Mouse (Mus musculus) midbrain, embryonic 14.5 days (tissue): ENCODE results near the gene Gtf2f1. TPM values are rescaled to one million over a fixed set of nuclear protein-coding genes. Genes with fewer than 3 reads are reported as not detected.

Experiments
- ATAC-seq: fragments of 200-750 bp; cut with Nextera tagmentation; 2 replicates; pipeline ENCODE4 v1.8.0; 2017; ENCODE audit warnings: moderate number of reproducible peaks, moderate library complexity; ENCODE audit not compliant: low FRiP score, low TSS enrichment
- DNase-seq: peaks from one replicate; pipeline ENCODE4 v3.0.0-alpha.2; 2015
- H3K27ac ChIP-seq: fragments of 300-500 bp; sonication (generic); replicated peaks from 2 replicates; pipeline ENCODE4 v1.5.1; 2014; ENCODE audit warnings: mild to moderate bottlenecking, low read depth, low read length, moderate library complexity
- H3K27me3 ChIP-seq: fragments of 300-500 bp; sonication (generic); 2 replicates; pipeline ENCODE4 v1.6.1; 2014; ENCODE audit warnings: low read length, control low read depth, mixed read lengths; ENCODE audit not compliant: control insufficient read depth, insufficient read depth
- H3K36me3 ChIP-seq: fragments of 300-500 bp; sonication (generic); 2 replicates; pipeline ENCODE4 v1.6.1; 2014; ENCODE audit warnings: low read length, control low read depth; ENCODE audit not compliant: control insufficient read depth, insufficient read depth
- H3K4me1 ChIP-seq: fragments of 300-500 bp; sonication (generic); 2 replicates; pipeline ENCODE4 v1.6.1; 2014; ENCODE audit warnings: mild to moderate bottlenecking, antibody characterized with exemption, low read length, control low read depth; ENCODE audit not compliant: control insufficient read depth, insufficient read depth
- H3K4me2 ChIP-seq: fragments of 300-500 bp; sonication (generic); 2 replicates; pipeline ENCODE4 v1.6.1; 2014; ENCODE audit warnings: mild to moderate bottlenecking, low read length, moderate library complexity
- H3K4me3 ChIP-seq: fragments of 300-500 bp; sonication (generic); replicated peaks from 2 replicates; pipeline ENCODE4 v1.5.1; 2014; ENCODE audit warnings: low read depth, low read length
- H3K9ac ChIP-seq: fragments of 300-500 bp; sonication (generic); replicated peaks from 2 replicates; pipeline ENCODE4 v1.6.1; 2014; ENCODE audit warnings: mild to moderate bottlenecking, low read length, moderate library complexity
- H3K9me3 ChIP-seq: fragments of 300-500 bp; sonication (generic); 2 replicates; pipeline ENCODE4 v1.6.1; 2016; ENCODE audit warnings: low read length, control low read depth, mixed read lengths; ENCODE audit not compliant: control insufficient read depth
- WGBS: fragments of 180-500 bp; shearing (Covaris S2); extraction: QIAGEN DNeasy Blood & Tissue Kit; methylation state at CpG from one replicate; pipeline ENCODE4 v1.1.7; 2014; 5-methylcytosine and 5-hydroxymethylcytosine counted together
- polyA plus RNA-seq: library from polyadenylated mRNA; unstranded; fragments of >200 nt; fragmentation: Nextera tagmentation; extraction: Ambion mirVana; gene quantifications from 2 replicates; pipeline ENCODE4 v1.2.1, GENCODE M21; 2014

The Gtf2f1 gene
- polyA plus RNA-seq, 1 experiment from 2014 or later = 63.7 TPM

DNA sequence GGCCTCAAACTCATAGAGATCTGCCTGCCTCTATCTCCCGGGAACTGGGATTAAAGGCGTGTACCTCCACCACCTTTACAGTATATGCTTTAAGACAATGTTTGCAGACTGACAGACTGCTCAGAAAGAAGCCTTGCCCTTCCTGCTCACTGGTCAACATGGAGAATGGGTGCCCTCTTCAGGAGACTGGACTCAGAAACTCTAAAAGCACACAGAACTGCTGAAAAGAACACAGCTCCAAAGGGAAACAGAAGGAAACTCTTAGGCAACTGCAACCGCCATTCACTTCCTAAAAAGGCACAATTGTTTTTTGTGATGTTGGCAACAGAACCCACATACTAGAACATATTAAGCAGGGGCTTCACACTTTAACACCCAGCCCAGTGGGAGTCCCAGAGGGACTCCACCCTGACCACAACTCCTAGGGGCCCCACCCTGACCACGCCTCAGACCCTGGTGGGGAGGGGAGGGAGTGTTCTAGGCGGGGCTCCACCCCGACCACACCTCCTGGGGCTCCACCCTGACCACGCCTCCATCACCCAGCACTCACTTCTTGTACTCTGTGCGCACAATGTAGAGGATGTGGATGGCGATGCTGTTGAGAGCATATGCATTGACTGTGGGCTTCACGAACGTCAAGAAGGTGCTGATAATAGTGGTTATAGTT, 53.2 kb downstream of the Gtf2f1 start:
- Histone ChIP-seq H3K36me3 (no peaks in the 10 kb centered on the region), H3K4me2 (no peak overlapping the region), H3K9me3 (no peaks in the 10 kb centered on the region), H3K9ac (no peak overlapping the region), H3K27me3 (no peaks in the 10 kb centered on the region), H3K4me3 (no peak overlapping the region), H3K4me1 (no peaks in the 10 kb centered on the region), H3K27ac (no peak overlapping the region)
- no peak for ATAC-seq
- DNase-seq = no peak
- WGBS = 36% methylated on average over 11 of the region's 11 CpGs

DNA sequence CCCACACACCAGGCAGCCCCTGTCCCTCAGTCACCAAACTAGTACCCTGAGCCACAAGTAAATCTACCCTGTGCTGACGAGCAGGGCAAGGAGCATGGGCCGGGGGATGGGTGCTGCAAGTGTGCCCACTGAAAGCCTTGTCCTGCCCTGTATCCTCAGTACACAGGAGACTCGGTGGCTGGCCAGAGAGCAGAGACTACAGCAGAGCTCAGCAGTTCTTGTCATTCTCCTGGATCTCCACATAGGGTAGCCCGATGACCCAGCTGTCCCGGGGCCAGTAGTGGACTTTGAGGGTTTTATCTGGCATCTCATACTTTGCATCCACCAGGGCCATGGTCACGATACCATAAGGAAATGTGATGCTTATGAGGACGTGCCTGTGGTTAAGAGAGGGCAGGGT, 56.2 kb downstream of the Gtf2f1 start:
- Histone ChIP-seq H3K9me3 (no peaks in the 10 kb centered on the region), H3K9ac (no peak overlapping the region), H3K4me3 (no peak overlapping the region), H3K4me1 (no peaks in the 10 kb centered on the region), H3K27ac (no peak overlapping the region), H3K4me2 (no peak overlapping the region), H3K36me3 (no peaks in the 10 kb centered on the region), H3K27me3 (no peaks in the 10 kb centered on the region)
- 78% methylated on average over 7 of the region's 7 CpGs for WGBS
- no peak for ATAC-seq
- no peak for DNase-seq

Other genes with a start within 250 kb of the Gtf2f1 start
- 72.8 and 73.7 TPM in 2 replicates for gene Dus3l, start 246.5 kb downstream of the Gtf2f1 start, polyA plus RNA-seq
- 0.63 and 0.78 TPM in 2 replicates for gene Prr22, start 241.0 kb downstream of the Gtf2f1 start, polyA plus RNA-seq
- 2.2 and 4.1 TPM in 2 replicates for gene Rfx2, start 180.3 kb downstream of the Gtf2f1 start, polyA plus RNA-seq
- not detected in 2 replicates for gene Acsbg2, start 136.8 kb downstream of the Gtf2f1 start, polyA plus RNA-seq
- gene 1700061G19Rik, start 135.8 kb downstream of the Gtf2f1 start, polyA plus RNA-seq = 0.18 and 0.36 TPM in 2 replicates
- 64.3 and 66.3 TPM in 2 replicates for gene Mllt1, start 75.9 kb downstream of the Gtf2f1 start, polyA plus RNA-seq
- not detected in 2 replicates for gene Acer1, start 29.2 kb downstream of the Gtf2f1 start, polyA plus RNA-seq
- gene Clpp, start 21.0 kb downstream of the Gtf2f1 start, polyA plus RNA-seq = 172 and 201 TPM in 2 replicates
- gene Alkbh7, start 13.9 kb downstream of the Gtf2f1 start, polyA plus RNA-seq = 45.7 and 55.8 TPM in 2 replicates
- gene Pspn, start 11.3 kb downstream of the Gtf2f1 start, polyA plus RNA-seq = not detected in 2 replicates
- 0.24 and 0.42 TPM in 2 replicates for gene Gm17949, start 181 bp upstream of the Gtf2f1 start, polyA plus RNA-seq
- 37.5 and 41.7 TPM in 2 replicates for gene Khsrp, start 20.2 kb upstream of the Gtf2f1 start, polyA plus RNA-seq
- gene Slc25a41, start 30.4 kb upstream of the Gtf2f1 start, polyA plus RNA-seq = not detected in 2 replicates
- gene Crb3, start 47.8 kb upstream of the Gtf2f1 start, polyA plus RNA-seq = 1.2 and 1.7 TPM in 2 replicates
- 31.6 and 32.9 TPM in 2 replicates for gene Slc25a23, start 48.6 kb upstream of the Gtf2f1 start, polyA plus RNA-seq
- gene Dennd1c, start 67.2 kb upstream of the Gtf2f1 start, polyA plus RNA-seq = 3.3 and 3.4 TPM in 2 replicates
- 324 and 344 TPM in 2 replicates for gene Tubb4a, start 76.5 kb upstream of the Gtf2f1 start, polyA plus RNA-seq
- gene Tnfsf9, start 94.0 kb upstream of the Gtf2f1 start, polyA plus RNA-seq = 5.2 and 6.7 TPM in 2 replicates
- gene Cd70, start 138.5 kb upstream of the Gtf2f1 start, polyA plus RNA-seq = 1.1 and 1.4 TPM in 2 replicates
- not detected in 2 replicates for gene Tnfsf14, start 182.9 kb upstream of the Gtf2f1 start, polyA plus RNA-seq
- gene C3, start 216.8 kb upstream of the Gtf2f1 start, polyA plus RNA-seq = 2.0 and 2.6 TPM in 2 replicates
- 19.6 and 20.9 TPM in 2 replicates for gene Gpr108, start 237.2 kb upstream of the Gtf2f1 start, polyA plus RNA-seq
- 5.7 and 7.2 TPM in 2 replicates for gene Trip10, start 238.2 kb upstream of the Gtf2f1 start, polyA plus RNA-seq